Mouse (Mus musculus) neutrophil, adult 83 days (primary cell): ENCODE results near the gene Pglyrp1. TPM values are rescaled to one million over a fixed set of nuclear protein-coding genes. Genes with fewer than 3 reads are reported as not detected.

Source experiments
- total RNA-seq, 2 experiments: library from RNA; stranded (reverse); gene quantifications; one replicate each; pipeline ENCODE4 v1.2.4; 2023

Pglyrp1 gene
- 1,000 to 10,000 TPM; 1,945 to 1,998 TPM for total RNA-seq

GRCm38 (mm10) chr7:18871031-18871430, at the start of gene Pglyrp1:
Pglyrp1 (plus strand) TSS chr7:18871331.

DNA sequence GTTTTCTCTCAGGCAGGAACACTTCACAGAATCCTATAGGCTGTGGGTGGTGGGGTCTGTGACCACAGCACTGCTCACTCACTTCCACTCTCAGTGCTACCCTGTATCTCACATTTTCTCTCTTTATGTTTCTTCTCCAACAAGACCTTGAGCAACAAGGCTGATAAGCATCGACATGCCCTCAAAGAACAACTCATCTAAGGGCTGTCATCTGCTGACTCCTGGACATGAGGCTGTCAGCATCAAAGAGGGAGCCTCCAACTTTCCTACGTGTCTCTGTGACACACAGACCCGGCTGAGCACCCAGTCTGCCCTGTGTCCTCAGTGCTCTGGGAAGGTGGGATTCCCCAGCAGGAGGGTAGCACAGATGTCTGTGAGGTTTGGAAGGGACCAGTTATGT, 49.6 kb upstream of the Pglyrp1 start, which contains the start of gene Psg17:
TSS of gene Psg17 (minus strand) at position 101 of the 400 bp plus-strand sequence.

GRCm38 (mm10) chr7:18839865-18840264, 31.3 kb upstream of the Pglyrp1 start, which contains the start of gene Mill2:
Mill2 (plus strand) TSS chr7:18839966.

GRCm38 (mm10) chr7:18910241-18910831, 39.2 kb downstream of the Pglyrp1 start, which contains the start of gene Ccdc61:
Ccdc61 (minus strand) TSS chr7:18910415.

GRCm38 (mm10) chr7:18925162-18925938, 54.2 kb downstream of the Pglyrp1 start, which contains the start of gene Nova2:
Nova2 (plus strand) TSS chr7:18925888.

Other genes with a start within 250 kb of the Pglyrp1 start
- gene Psg21, start 214.6 kb upstream of the Pglyrp1 start, total RNA-seq = not detected
- gene Psg20, start 185.1 kb upstream of the Pglyrp1 start, total RNA-seq = not detected
- not detected for gene Psg22, start 153.2 kb upstream of the Pglyrp1 start, total RNA-seq
- gene Psg19, start 72.8 kb upstream of the Pglyrp1 start, total RNA-seq = not detected
- gene Psg17, start 49.7 kb upstream of the Pglyrp1 start, total RNA-seq = not detected
- gene Mill2, start 31.4 kb upstream of the Pglyrp1 start, total RNA-seq = not detected
- gene Ccdc61, start 39.1 kb downstream of the Pglyrp1 start, total RNA-seq = 10 to 100 TPM; 12.4 to 17.8 TPM
- gene Nova2, start 54.6 kb downstream of the Pglyrp1 start, total RNA-seq = under 1 TPM in 1 of 2 experiments, not detected in 1; 0.04 TPM
- gene Nanos2, start 116.1 kb downstream of the Pglyrp1 start, total RNA-seq = not detected
- gene Mypop, start 119.9 kb downstream of the Pglyrp1 start, total RNA-seq = under 1 TPM; 0.24 to 0.35 TPM
- 10 to 100 TPM; 15.4 to 18.3 TPM for gene Irf2bp1, start 132.7 kb downstream of the Pglyrp1 start, total RNA-seq
- gene Foxa3, start 152.2 kb downstream of the Pglyrp1 start, total RNA-seq = not detected
- gene Sympk, start 153.0 kb downstream of the Pglyrp1 start, total RNA-seq = 10 to 100 TPM; 55.4 to 60.6 TPM
- not detected for gene Rsph6a, start 183.4 kb downstream of the Pglyrp1 start, total RNA-seq
- gene Dmwd, start 204.9 kb downstream of the Pglyrp1 start, total RNA-seq = 10 to 100 TPM; 13.9 to 23.0 TPM
- 1 to 10 TPM; 4.6 to 7.9 TPM for gene Dmpk, start 212.5 kb downstream of the Pglyrp1 start, total RNA-seq
- gene Six5, start 223.3 kb downstream of the Pglyrp1 start, total RNA-seq = 1 to 10 TPM in 1 of 2 experiments, under 1 TPM in 1; 0.35 to 1.1 TPM
- not detected for gene Gm4969, start 247.0 kb downstream of the Pglyrp1 start, total RNA-seq
- gene Fbxo46, start 248.5 kb downstream of the Pglyrp1 start, total RNA-seq = 10 to 100 TPM; 16.2 to 16.6 TPM